28 mouse cellular contexts compared by ENCODE assay signal in genomic region chr1:25042091-25042490, GRCm38 (mm10).
A peak's percentile ranks its signal among the peaks of the same experiment; 100 is the strongest.
DNase-seq lines count a peak whose midpoint lies in the region; ATAC-seq lines count a peak whose summit lies in the region.
"Had no signal": no experiment of that assay in that cellular context is flagged by ENCODE, and none has a peak within 500 bp of the region (broad histone marks: within the 10 kb centered on the region; RNA-seq: fewer than 3 reads in every experiment).

No protein-coding gene starts in this region.

- no peak overlapping the region for H3K27ac ChIP-seq in heart, embryonic 10.5 days
- no peak overlapping the region for H3K27ac ChIP-seq in intestine, embryonic 15.5 days
- H3K27ac ChIP-seq: heart, embryonic 13.5 days; hindbrain, postnatal 0 days; kidney, embryonic 15.5 days; limb, embryonic 13.5 days; liver, embryonic 13.5 days; midbrain, embryonic 13.5 days; neural tube, embryonic 13.5 days had no signal

- peak; percentile 54 to 64 for DNase-seq in cerebellum, postnatal 10 days
- no peak for DNase-seq in cerebellum, adult 8-10 months
- peak; percentile 17 for DNase-seq in left cerebral cortex, adult 11 months (ENCODE audit: low spot score)
- no peak for DNase-seq in left cerebral cortex, postnatal 10 days (ENCODE audit: extremely low spot score in 1 of 2, low spot score in 2 of 2)
- DNase-seq in 3134 (ENCODE audit: extremely low read depth, insufficient read length, low spot score): peak; percentile 13
- peak; percentile 37 to 45 for DNase-seq in left cerebral cortex, postnatal 14 days (ENCODE audit: low spot score in 2 of 2)
- no peak for DNase-seq in heart, embryonic 10.5 days (ENCODE audit: low spot score)
- DNase-seq: adrenal gland, postnatal 36 days; cerebellum, adult 11-12 months; gastrocnemius, postnatal 10 days; heart, adult 11 months; heart, postnatal 14 days; kidney, postnatal 36 days; layer of hippocampus, postnatal 36 days; liver, embryonic 13.5 days; lung, adult 2 months; lung, postnatal 14 days; thymus, postnatal 25 days had no signal

- no peak overlapping the region for H3K4me3 ChIP-seq in heart, embryonic 10.5 days
- no peak overlapping the region for H3K4me3 ChIP-seq in intestine, embryonic 15.5 days (replicated peaks)
- H3K4me3 ChIP-seq: heart, embryonic 13.5 days; kidney, embryonic 15.5 days; limb, embryonic 13.5 days; liver, embryonic 13.5 days; midbrain, embryonic 13.5 days; neural tube, embryonic 13.5 days had no signal

- no peak overlapping the region for H3K9ac ChIP-seq in intestine, embryonic 15.5 days
- H3K9ac ChIP-seq: heart, embryonic 13.5 days; kidney, embryonic 15.5 days; limb, embryonic 13.5 days; liver, embryonic 13.5 days; midbrain, embryonic 13.5 days; neural tube, embryonic 13.5 days had no signal

- H3K9me3 ChIP-seq in heart, embryonic 10.5 days: no peaks in the 10 kb centered on the region
- no peaks in the 10 kb centered on the region for H3K9me3 ChIP-seq in intestine, embryonic 15.5 days
- H3K9me3 ChIP-seq: heart, embryonic 13.5 days; kidney, embryonic 15.5 days; limb, embryonic 13.5 days; liver, embryonic 13.5 days; midbrain, embryonic 13.5 days; neural tube, embryonic 13.5 days had no signal

- no peaks in the 10 kb centered on the region for H3K27me3 ChIP-seq in heart, embryonic 10.5 days (ENCODE audit: insufficient read depth, poor library complexity, severe bottlenecking)
- H3K27me3 ChIP-seq in intestine, embryonic 15.5 days (replicated peaks): no peaks in the 10 kb centered on the region
- H3K27me3 ChIP-seq: heart, embryonic 13.5 days; kidney, embryonic 15.5 days; limb, embryonic 13.5 days; liver, embryonic 13.5 days; neural tube, embryonic 13.5 days had no signal

- no peak overlapping the region for H3K4me2 ChIP-seq in intestine, embryonic 15.5 days (replicated peaks)
- H3K4me2 ChIP-seq: heart, embryonic 13.5 days; kidney, embryonic 15.5 days; limb, embryonic 13.5 days; liver, embryonic 13.5 days; midbrain, embryonic 13.5 days; neural tube, embryonic 13.5 days had no signal

- WGBS in heart, embryonic 10.5 days: 79% methylated on average over 4 of the region's 4 CpGs
- 74% methylated on average over 4 of the region's 4 CpGs for WGBS in intestine, embryonic 15.5 days

- intact Hi-C loops in left cerebral cortex, postnatal 10 days (cut with DNase I): no loop called here
- intact Hi-C loops in left cerebral cortex, postnatal 14 days (cut with DNase I): no loop called here

- H3K4me1 ChIP-seq in heart, embryonic 10.5 days: no peaks in the 10 kb centered on the region
- H3K4me1 ChIP-seq in intestine, embryonic 15.5 days (replicated peaks): no peaks in the 10 kb centered on the region
- H3K4me1 ChIP-seq: heart, embryonic 13.5 days; kidney, embryonic 15.5 days; limb, embryonic 13.5 days; liver, embryonic 13.5 days; midbrain, embryonic 13.5 days; neural tube, embryonic 13.5 days had no signal

- H3K36me3 ChIP-seq in heart, embryonic 10.5 days: no peaks in the 10 kb centered on the region
- no peaks in the 10 kb centered on the region for H3K36me3 ChIP-seq in intestine, embryonic 15.5 days
- H3K36me3 ChIP-seq: heart, embryonic 13.5 days; kidney, embryonic 15.5 days; limb, embryonic 13.5 days; liver, embryonic 13.5 days; midbrain, embryonic 13.5 days; neural tube, embryonic 13.5 days had no signal

- ATAC-seq in intestine, embryonic 15.5 days: no peak
- ATAC-seq: CD4-positive, CD25-positive, alpha-beta regulatory T cell, adult 4 months; forebrain, embryonic 16.5 days; hindbrain, postnatal 0 days; intestine, postnatal 0 days; midbrain, embryonic 13.5 days had no signal

Comparison
In these comparisons a context has a peak if more than half of its experiments do, and no peak if none do; other contexts are left out.
1. DNase-seq: peak in cerebellum, postnatal 10 days (2 of 2), left cerebral cortex, adult 11 months (single experiment), 3134 (single experiment) and left cerebral cortex, postnatal 14 days (2 of 2); none in cerebellum, adult 8-10 months (single experiment), left cerebral cortex, postnatal 10 days (0 of 2) and heart, embryonic 10.5 days (single experiment).